Mouse (Mus musculus) lung, embryonic 14.5 days (tissue): Measurements from ENCODE around the gene Cln3. TPM values are rescaled to one million over a fixed set of nuclear protein-coding genes. Genes with fewer than 3 reads are reported as not detected.

ENCODE experiments used
- ATAC-seq: fragments of 200-750 bp; cut with Nextera tagmentation; 2 replicates; pipeline ENCODE4 v1.8.0; 2017; ENCODE audit warnings: mild to moderate bottlenecking, moderate TSS enrichment, moderate library complexity; ENCODE audit not compliant: insufficient read depth
- DNase-seq: peaks from one replicate; pipeline ENCODE4 v3.0.0-alpha.2; 2015
- H3K27ac ChIP-seq: fragments of 300-500 bp; sonication (generic); 2 replicates; pipeline ENCODE4 v1.5.1; 2014; ENCODE audit warnings: low read depth, mild to moderate bottlenecking, moderate library complexity
- H3K27me3 ChIP-seq: fragments of 300-500 bp; sonication (generic); 2 replicates; pipeline ENCODE4 v1.6.1; 2014; ENCODE audit warnings: low read length, control low read depth; ENCODE audit not compliant: insufficient read depth
- H3K36me3 ChIP-seq: fragments of 300-500 bp; sonication (generic); 2 replicates; pipeline ENCODE4 v1.6.1; 2014; ENCODE audit warnings: control low read depth; ENCODE audit not compliant: insufficient read depth
- H3K4me1 ChIP-seq: fragments of 300-500 bp; sonication (generic); 2 replicates; pipeline ENCODE4 v1.6.1; 2014; ENCODE audit warnings: antibody characterized with exemption, control low read depth; ENCODE audit not compliant: insufficient read depth
- H3K4me2 ChIP-seq: fragments of 300-500 bp; sonication (generic); 2 replicates; pipeline ENCODE4 v1.6.1; 2014; ENCODE audit warnings: mild to moderate bottlenecking
- H3K4me3 ChIP-seq: fragments of 300-500 bp; sonication (generic); 2 replicates; pipeline ENCODE4 v1.5.1; 2014; ENCODE audit warnings: low read depth, low read length
- H3K9ac ChIP-seq: fragments of 300-500 bp; sonication (generic); 2 replicates; pipeline ENCODE4 v1.6.1; 2014
- H3K9me3 ChIP-seq: fragments of 300-500 bp; sonication (generic); 2 replicates; pipeline ENCODE4 v1.6.1; 2016; ENCODE audit warnings: low read depth, low read length, control low read depth
- CTCF ChIP-seq: IDR thresholded peaks from 2 replicates; pipeline ENCODE4 v1.5.1; 2016; ENCODE audit warnings: antibody characterized with exemption, low read depth
- WGBS: fragments of 180-500 bp; shearing (Covaris S2); extraction: QIAGEN DNeasy Blood & Tissue Kit; methylation state at CpG from one replicate; pipeline ENCODE4 v1.1.7; 2014; 5-methylcytosine and 5-hydroxymethylcytosine counted together
- polyA plus RNA-seq: library from polyadenylated mRNA; unstranded; fragments of >200 nt; fragmentation: Nextera tagmentation; extraction: Ambion mirVana; gene quantifications from 2 replicates; pipeline ENCODE4 v1.2.1, GENCODE M21; 2014

The Cln3 gene
- polyA plus RNA-seq, 1 experiment from 2014 or later, result 24.1 TPM

- H3K4me1 ChIP-seq, result no peaks in the 10 kb centered on the region
- no peak overlapping the region for H3K4me3 ChIP-seq
- H3K27me3 ChIP-seq, result no peaks in the 10 kb centered on the region
- WGBS, result 90% methylated on average over 2 of the region's 2 CpGs
- H3K36me3 ChIP-seq, result peaks cover 60% of the 10 kb centered on the region
- ATAC-seq (no peak), DNase-seq (no peak)
- H3K9ac ChIP-seq, result no peak overlapping the region
- H3K27ac ChIP-seq, result no peak overlapping the region
- TF ChIP-seq CTCF, result no peak
- no peaks in the 10 kb centered on the region for H3K9me3 ChIP-seq
- H3K4me2 ChIP-seq, result no peak overlapping the region
Observed at GRCm38 (mm10) chr7:126545631-126546030, 40.0 kb downstream of the Cln3 start.

DNA sequence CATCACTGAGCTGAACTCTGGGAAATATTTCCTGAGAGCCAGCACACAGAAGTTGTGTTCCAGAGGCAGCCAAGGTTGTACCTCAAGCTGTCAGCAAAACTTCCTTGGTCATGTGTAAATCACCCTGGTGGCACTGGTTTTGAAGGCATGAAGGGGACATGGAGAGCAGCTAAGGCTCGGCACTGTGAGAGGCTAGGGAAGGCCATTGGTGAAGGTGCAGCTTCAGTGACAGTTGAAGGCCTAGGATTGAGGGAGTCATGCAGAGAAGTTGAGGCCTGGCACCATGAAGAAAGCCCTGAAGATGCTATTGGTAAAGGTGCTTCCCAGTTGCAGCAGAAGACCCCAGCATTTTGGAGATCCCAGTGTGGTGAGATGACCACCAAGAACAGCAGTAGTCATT, 44.0 kb downstream of the Cln3 start:
- ATAC-seq, result no peak
- no peak overlapping the region for H3K4me2 ChIP-seq
- no peak for DNase-seq
- 71% methylated on average over 1 of the region's 1 CpGs for WGBS
- peaks cover 6% of the 10 kb centered on the region; the same call in 1 of the 2 replicates for H3K27me3 ChIP-seq
- TF ChIP-seq CTCF, result no peak
- no peaks in the 10 kb centered on the region for H3K9me3 ChIP-seq
- peaks cover 20% of the 10 kb centered on the region for H3K36me3 ChIP-seq
- H3K4me1 ChIP-seq, result no peaks in the 10 kb centered on the region
- no peak overlapping the region for H3K27ac ChIP-seq
- H3K9ac ChIP-seq, result no peak overlapping the region
- H3K4me3 ChIP-seq, result no peak overlapping the region

DNA sequence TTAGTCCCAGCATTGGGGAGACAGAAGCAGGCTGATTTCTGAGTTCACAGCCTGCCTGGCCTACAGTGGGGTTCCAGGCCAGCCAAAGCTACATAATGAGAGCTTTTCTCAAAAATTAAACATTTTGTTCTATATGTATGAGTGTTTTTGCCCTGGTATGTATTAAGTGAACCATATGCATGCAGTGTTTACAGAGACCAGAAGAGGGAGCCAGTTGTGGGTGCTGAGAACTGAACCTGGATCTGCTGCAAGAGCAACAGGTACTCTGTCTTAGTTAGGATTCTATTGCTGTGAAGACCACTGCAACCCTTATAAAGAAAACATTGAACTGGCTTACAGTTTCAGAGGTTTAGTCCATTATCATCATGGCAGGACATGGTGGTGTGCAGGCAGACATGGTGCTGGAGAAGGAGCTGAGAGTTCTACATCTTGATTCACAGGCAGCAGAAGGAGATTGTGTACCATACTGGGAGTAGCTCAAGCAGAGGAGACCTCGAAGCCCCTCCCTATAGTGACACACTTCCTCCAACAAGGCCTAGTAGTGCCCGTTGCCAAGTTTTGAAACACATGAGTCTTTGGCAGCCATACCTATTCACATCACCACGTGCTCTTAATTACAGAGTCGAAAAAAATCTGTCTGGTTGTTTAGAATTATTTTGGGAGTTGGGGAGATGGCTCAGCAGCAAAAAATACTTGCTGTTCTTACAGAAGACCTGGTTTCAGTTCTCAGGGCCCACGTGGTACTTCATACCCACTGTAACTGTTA, 47.6 kb downstream of the Cln3 start:
- 70% methylated on average over 5 of the region's 5 CpGs for WGBS
- DNase-seq, result peak; percentile 52
- no peak overlapping the region for H3K9ac ChIP-seq

GRCm38 (mm10) chr7:126536466-126536865, 49.2 kb downstream of the Cln3 start:
- ATAC-seq, result no peak
- 62% methylated on average over 9 of the region's 9 CpGs for WGBS
- H3K4me2 ChIP-seq, result peak overlapping the region; percentile 77
- no peak for TF ChIP-seq CTCF
- no peak overlapping the region for H3K27ac ChIP-seq
- 0 out of 2 replicates have a peak overlapping the region, but pooled peaks have one; percentile 48 for H3K9ac ChIP-seq
- no peaks in the 10 kb centered on the region for H3K36me3 ChIP-seq
- H3K4me1 ChIP-seq, result no peaks in the 10 kb centered on the region
- H3K27me3 ChIP-seq, result peaks cover 24% of the 10 kb centered on the region
- DNase-seq, result no peak
- H3K4me3 ChIP-seq, result peak overlapping the region; percentile 41
- no peaks in the 10 kb centered on the region for H3K9me3 ChIP-seq

More for the DNA sequence above, 47.6 kb downstream of the Cln3 start:
- no peaks in the 10 kb centered on the region for H3K36me3 ChIP-seq
- peak; percentile 56 for TF ChIP-seq CTCF
- no peak for ATAC-seq
- H3K9me3 ChIP-seq, result no peaks in the 10 kb centered on the region
- H3K4me1 ChIP-seq, result no peaks in the 10 kb centered on the region
- no peak overlapping the region for H3K4me3 ChIP-seq
- H3K4me2 ChIP-seq, result no peak overlapping the region
- peaks cover 24% of the 10 kb centered on the region for H3K27me3 ChIP-seq
- no peak overlapping the region for H3K27ac ChIP-seq

DNA sequence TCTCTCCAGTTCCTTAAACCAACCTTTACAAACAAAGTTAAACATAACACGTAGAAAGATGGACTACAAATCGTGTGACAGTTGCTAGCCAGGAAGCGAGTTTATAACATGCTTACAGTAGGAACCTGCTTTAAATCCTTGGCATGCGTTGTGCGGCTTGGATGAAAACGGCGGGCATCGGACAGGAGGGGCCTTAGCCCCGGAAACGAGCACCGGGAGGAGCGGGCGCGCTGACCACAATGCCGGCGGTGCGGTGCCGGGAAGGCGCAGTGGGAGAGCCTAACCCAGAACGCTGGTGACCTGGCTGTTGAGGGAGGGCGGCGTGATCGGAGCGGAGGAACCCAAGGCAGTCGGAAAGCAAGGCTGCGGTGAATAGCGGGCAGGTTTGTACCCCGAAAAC, 49.9 kb downstream of the Cln3 start:
- ATAC-seq (no peak), DNase-seq (peak; percentile 34)
- Histone ChIP-seq H3K4me3 (peak overlapping the region; percentile 41), H3K27me3 (peaks cover 24% of the 10 kb centered on the region), H3K9me3 (no peaks in the 10 kb centered on the region), H3K27ac (no peak overlapping the region), H3K9ac (peak overlapping the region; percentile 48), H3K36me3 (no peaks in the 10 kb centered on the region), H3K4me1 (no peaks in the 10 kb centered on the region), H3K4me2 (peak overlapping the region; percentile 77)
- WGBS, result under 1% methylated on average over 28 of the region's 28 CpGs
- no peak for TF ChIP-seq CTCF

- ATAC-seq, result no peak
- no peak for DNase-seq
- Histone ChIP-seq H3K4me3 (no peak overlapping the region), H3K4me1 (no peaks in the 10 kb centered on the region), H3K4me2 (no peak overlapping the region), H3K36me3 (no peaks in the 10 kb centered on the region), H3K27ac (no peak overlapping the region), H3K27me3 (peaks cover 24% of the 10 kb centered on the region), H3K9ac (no peak overlapping the region), H3K9me3 (no peaks in the 10 kb centered on the region)
- no peak for TF ChIP-seq CTCF
- 55% methylated on average over 1 of the region's 1 CpGs for WGBS
Observed at GRCm38 (mm10) chr7:126533434-126533833, 52.2 kb downstream of the Cln3 start.

DNA sequence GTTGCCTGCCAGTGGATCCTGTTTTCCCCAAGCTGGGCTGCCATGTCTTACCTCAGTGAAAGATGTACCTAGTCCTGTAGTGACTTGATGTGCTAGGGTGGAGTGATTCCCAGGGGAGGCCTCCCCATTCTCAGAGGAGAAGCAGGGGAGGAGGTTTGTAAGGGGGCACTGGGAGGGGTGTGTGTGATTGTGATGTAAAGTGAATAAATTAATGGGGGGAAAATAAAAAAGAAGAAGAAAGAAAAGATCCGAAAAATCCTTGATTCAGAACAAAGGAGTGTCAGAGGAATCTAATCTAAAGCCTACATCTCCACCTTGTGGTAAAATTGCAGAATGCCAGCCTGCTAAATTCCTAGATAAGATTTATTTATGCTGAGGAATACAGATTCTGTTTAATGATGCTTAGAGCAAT, 57.4 kb downstream of the Cln3 start:
- Histone ChIP-seq H3K27me3 (no peaks in the 10 kb centered on the region), H3K36me3 (no peaks in the 10 kb centered on the region), H3K9ac (peak overlapping the region; percentile 5; the same call in 1 of the 2 replicates), H3K4me2 (no peak overlapping the region), H3K4me1 (no peaks in the 10 kb centered on the region), H3K27ac (no peak overlapping the region), H3K4me3 (no peak overlapping the region), H3K9me3 (no peaks in the 10 kb centered on the region)
- peak; percentile 76 for TF ChIP-seq CTCF
- DNase-seq, result peak; percentile 92
- ATAC-seq, result 0 out of 2 replicates have a peak, but pooled peaks have one; percentile 41
- 8% methylated on average over 1 of the region's 1 CpGs for WGBS
